Mouse (Mus musculus): ENCODE measurements at regions not wholly inside any gene's neighbourhood (a gene's known extent, or its start where the extent isn't known, plus 50 kb on each side); places are given as distances from the start of the nearest gene placed in this dataset.

GRCm38 (mm10) chr14:68323008-68323407, 971.1 kb downstream of the Synb start:
- TF ChIP-seq POLR2A (IDR thresholded peaks at IDR 0.05; ENCODE audit: low read depth, low read length) = no peak
- no peak for TF ChIP-seq CTCF (conservative IDR thresholded peaks at IDR 0.05; ENCODE audit: insufficient read depth, insufficient read length, low read depth, low read length)
